Comparison of ENCODE assay signal across 12 mouse cellular contexts in genomic region chr8:117548453-117548852, GRCm38 (mm10). TPM values are rescaled to one million over a fixed set of nuclear protein-coding genes. Genes with fewer than 3 reads are reported as not detected.
DNase-seq lines count a peak whose midpoint lies in the region; ATAC-seq and TF ChIP-seq lines count a peak whose summit lies in the region.
"Had no signal": no experiment of that assay in that cellular context is flagged by ENCODE, and none has a peak within 500 bp of the region (broad histone marks: within the 10 kb centered on the region; RNA-seq: fewer than 3 reads in every experiment).

No protein-coding gene starts in this region.

- no peak overlapping the region for H3K27ac ChIP-seq in lung, postnatal 0 days (ENCODE audit: low read length)
- H3K27ac ChIP-seq in forebrain, embryonic 14.5 days (ENCODE audit: low read depth, low read length), result no peak overlapping the region
- H3K27ac ChIP-seq: layer of hippocampus, adult 2 months; midbrain, embryonic 15.5 days had no signal

- ATAC-seq in activated CD4-positive, CD25-positive, alpha-beta regulatory T cell, adult 4 months, result peak; percentile 93
- peak; percentile 48 for ATAC-seq in lung, postnatal 0 days
- no peak for ATAC-seq in forebrain, embryonic 14.5 days
- ATAC-seq: hindbrain, embryonic 16.5 days; midbrain, embryonic 15.5 days had no signal

- no peak for TF ChIP-seq CTCF in lung, postnatal 0 days (IDR thresholded peaks at IDR 0.05)

- TF ChIP-seq EP300 in lung, postnatal 0 days (IDR thresholded peaks at IDR 0.05), result no peak

- H3K4me3 ChIP-seq in lung, postnatal 0 days (ENCODE audit: low read depth, low read length), result no peak overlapping the region
- H3K4me3 ChIP-seq in forebrain, embryonic 14.5 days (ENCODE audit: low read depth, low read length), result no peak overlapping the region
- H3K4me3 ChIP-seq: layer of hippocampus, adult 2 months; midbrain, embryonic 15.5 days had no signal

- no peaks in the 10 kb centered on the region for H3K4me1 ChIP-seq in lung, postnatal 0 days (ENCODE audit: insufficient read depth, low read depth, low read length)
- H3K4me1 ChIP-seq in forebrain, embryonic 14.5 days (ENCODE audit: control insufficient read depth, insufficient read depth, low read length), result no peaks in the 10 kb centered on the region
- H3K4me1 ChIP-seq: midbrain, embryonic 15.5 days had no signal

- H3K27me3 ChIP-seq in lung, postnatal 0 days (replicated peaks; ENCODE audit: insufficient read depth, low read length), result no peaks in the 10 kb centered on the region
- no peaks in the 10 kb centered on the region for H3K27me3 ChIP-seq in forebrain, embryonic 14.5 days (replicated peaks; ENCODE audit: control insufficient read depth, insufficient read depth, low read length)
- H3K27me3 ChIP-seq: midbrain, embryonic 15.5 days had no signal

- H3K36me3 ChIP-seq in lung, postnatal 0 days (ENCODE audit: insufficient read depth, low read length), result no peaks in the 10 kb centered on the region
- no peaks in the 10 kb centered on the region for H3K36me3 ChIP-seq in forebrain, embryonic 14.5 days (ENCODE audit: control insufficient read depth, insufficient read depth, low read length)
- H3K36me3 ChIP-seq: midbrain, embryonic 15.5 days had no signal

- DNase-seq in adrenal gland, postnatal 10 days, result peak; percentile 19
- no peak for DNase-seq in adrenal gland, adult 8-10 months
- no peak for DNase-seq in lung, postnatal 0 days (ENCODE audit: low spot score)
- DNase-seq in spleen, postnatal 36 days (ENCODE audit: low spot score in 2 of 2), result peak; percentile 77 to 81
- DNase-seq in adipocyte (ENCODE audit: low spot score), result no peak
- DNase-seq in left cerebral cortex, adult 9 months (ENCODE audit: low spot score in 2 of 2), result no peak
- no peak for DNase-seq in forebrain, embryonic 14.5 days (ENCODE audit: low spot score)
- DNase-seq: retina, postnatal 1 day had no signal

- no peak overlapping the region for H3K4me2 ChIP-seq in lung, postnatal 0 days (replicated peaks; ENCODE audit: low read depth, low read length)
- no peak overlapping the region for H3K4me2 ChIP-seq in forebrain, embryonic 14.5 days (ENCODE audit: low read length)
- H3K4me2 ChIP-seq: midbrain, embryonic 15.5 days had no signal

- H3K9me3 ChIP-seq in lung, postnatal 0 days (ENCODE audit: low read length), result no peaks in the 10 kb centered on the region
- no peaks in the 10 kb centered on the region for H3K9me3 ChIP-seq in forebrain, embryonic 14.5 days (replicated peaks; ENCODE audit: control insufficient read depth, low read length)
- H3K9me3 ChIP-seq: midbrain, embryonic 15.5 days had no signal

- no peak overlapping the region for H3K9ac ChIP-seq in lung, postnatal 0 days (replicated peaks; ENCODE audit: low read depth)
- H3K9ac ChIP-seq in forebrain, embryonic 14.5 days (ENCODE audit: low read length), result no peak overlapping the region
- H3K9ac ChIP-seq: midbrain, embryonic 15.5 days had no signal

- 68% methylated on average over 4 of the region's 4 CpGs for WGBS in lung, postnatal 0 days
- 89% methylated on average over 4 of the region's 4 CpGs for WGBS in forebrain, embryonic 14.5 days

RNA-seq across cellular contexts. Expression of gene Plcg2, which starts 50.4 kb away (rescaled TPM):
- total RNA-seq in adrenal gland, postnatal 10 days (2021), result 1 to 10 TPM; 4.9 to 5.1 TPM
- 1 to 10 TPM; 6.7 to 8.9 (median 8.1) TPM for total RNA-seq in adrenal gland, adult 8-10 months (2022)
- polyA plus RNA-seq in activated CD4-positive, CD25-positive, alpha-beta regulatory T cell, adult 4 months (2017; shearing (Covaris generic)), result 1 to 10 TPM in 1 of 2 experiments, not detected in 1; 1.1 TPM
- polyA plus RNA-seq in lung, postnatal 0 days (2015; fragmentation: Nextera tagmentation; extraction: Ambion mirVana), result 3.5 and 3.7 TPM in 2 replicates
- 0.45 and 0.58 TPM in 2 replicates for polyA plus RNA-seq in forebrain, embryonic 14.5 days (2014; fragmentation: Nextera tagmentation; extraction: Ambion mirVana)

Comparison
In these comparisons a context has a peak if more than half of its experiments do, and no peak if none do; other contexts are left out.
1. DNase-seq: peak in adrenal gland, postnatal 10 days (single experiment) and spleen, postnatal 36 days (2 of 2); none in adrenal gland, adult 8-10 months (single experiment), lung, postnatal 0 days (single experiment), adipocyte (single experiment), left cerebral cortex, adult 9 months (0 of 2) and forebrain, embryonic 14.5 days (single experiment).